Mouse (Mus musculus): ENCODE measurements around the gene Gm10424. TPM values are rescaled to one million over a fixed set of nuclear protein-coding genes. Genes with fewer than 3 reads are reported as not detected.

The Gm10424 gene
- polyA plus RNA-seq (2014; fragmentation: Illumina TruSeq; extraction: RNeasy Lipid Tissue Mini Kit (QIAGEN cat#74804); ENCODE audit: insufficient read depth, low read depth, low replicate concordance), result not detected

GRCm38 (mm10) chr5:95272668-95273067, at the start of gene Gm10424:
Gene Gm10424, minus strand, starts transcription at chr5:95272768.

GRCm38 (mm10) chr5:95305611-95306010, 33.0 kb upstream of the Gm10424 start, which contains the start of gene Gm3259:
Gene Gm3259, plus strand, starts transcription at chr5:95305911.

Other genes starting within 250 kb of the Gm10424 start
- not detected for gene Gm7942, start 165.8 kb downstream of the Gm10424 start, polyA plus RNA-seq (2014; fragmentation: Illumina TruSeq; extraction: RNeasy Lipid Tissue Mini Kit (QIAGEN cat#74804); ENCODE audit: insufficient read depth, low read depth, low replicate concordance)
- gene Gm16513, start 90.1 kb downstream of the Gm10424 start, polyA plus RNA-seq (2014; fragmentation: Illumina TruSeq; extraction: RNeasy Lipid Tissue Mini Kit (QIAGEN cat#74804); ENCODE audit: insufficient read depth, low read depth, low replicate concordance), result not detected
- gene Gm3259, start 33.1 kb upstream of the Gm10424 start, polyA plus RNA-seq (2014; fragmentation: Illumina TruSeq; extraction: RNeasy Lipid Tissue Mini Kit (QIAGEN cat#74804); ENCODE audit: insufficient read depth, low read depth, low replicate concordance), result not detected
- gene D5Ertd577e, start 184.0 kb upstream of the Gm10424 start, polyA plus RNA-seq (2014; fragmentation: Illumina TruSeq; extraction: RNeasy Lipid Tissue Mini Kit (QIAGEN cat#74804); ENCODE audit: insufficient read depth, low read depth, low replicate concordance), result not detected
- not detected for gene Gm3286, start 238.0 kb upstream of the Gm10424 start, polyA plus RNA-seq (2014; fragmentation: Illumina TruSeq; extraction: RNeasy Lipid Tissue Mini Kit (QIAGEN cat#74804); ENCODE audit: insufficient read depth, low read depth, low replicate concordance)